ENCODE assay signal across 12 mouse cellular contexts in genomic region chr6:143162161-143162877, GRCm38 (mm10). TPM values are rescaled to one million over a fixed set of nuclear protein-coding genes. Genes with fewer than 3 reads are reported as not detected.
A peak's percentile ranks its signal among the peaks of the same experiment; 100 is the strongest.
DNase-seq lines count a peak whose midpoint lies in the region; ATAC-seq lines count a peak whose summit lies in the region.
"Had no signal": no experiment of that assay in that cellular context is flagged by ENCODE, and none has a peak within 500 bp of the region (broad histone marks: within the 10 kb centered on the region; RNA-seq: fewer than 3 reads in every experiment).

No protein-coding gene starts in this region.

- ATAC-seq in heart, embryonic 14.5 days (ENCODE audit: insufficient number of reproducible peaks, insufficient read depth, low FRiP score, low read depth) = no peak
- no peak for ATAC-seq in midbrain, embryonic 16.5 days
- no peak for ATAC-seq in midbrain, embryonic 13.5 days
- no peak for ATAC-seq in embryonic facial prominence, embryonic 11.5 days (replicated peaks; ENCODE audit: insufficient number of reproducible peaks, low FRiP score, low TSS enrichment, low read depth)
- ATAC-seq in forebrain, embryonic 15.5 days (replicated peaks) = no peak
- ATAC-seq in erythroid progenitor cell, adult 5-6 weeks (replicated peaks; ENCODE audit: low FRiP score, poor library complexity, severe bottlenecking) = no peak
- ATAC-seq: forebrain, embryonic 16.5 days had no signal

- H3K4me1 ChIP-seq in heart, embryonic 14.5 days (ENCODE audit: control insufficient read depth in 2 of 2, insufficient read depth in 2 of 2, low read length in 2 of 2) = 0 out of 4 replicates have a peak, but pooled peaks cover 0 to 3% of the 10 kb centered on the region in 2 experiments
- H3K4me1 ChIP-seq in midbrain, embryonic 16.5 days (ENCODE audit: control insufficient read depth, insufficient read depth, low read length) = peaks cover 3% of the 10 kb centered on the region; the same call in 1 of the 2 replicates
- H3K4me1 ChIP-seq in midbrain, embryonic 13.5 days (replicated peaks) = peaks cover 9% of the 10 kb centered on the region
- H3K4me1 ChIP-seq in embryonic facial prominence, embryonic 11.5 days (ENCODE audit: control insufficient read depth, insufficient read depth, low read length) = no peaks in the 10 kb centered on the region
- peaks cover 7% of the 10 kb centered on the region for H3K4me1 ChIP-seq in forebrain, embryonic 15.5 days

- H3K4me3 ChIP-seq in heart, embryonic 14.5 days (ENCODE audit: control insufficient read depth in 1 of 2, insufficient read depth in 1 of 2, low read depth in 1 of 2, low read length in 2 of 2) = no peak overlapping the region
- no peak overlapping the region for H3K4me3 ChIP-seq in midbrain, embryonic 16.5 days (ENCODE audit: low read depth, low read length)
- no peak overlapping the region for H3K4me3 ChIP-seq in midbrain, embryonic 13.5 days (replicated peaks)
- H3K4me3 ChIP-seq in embryonic facial prominence, embryonic 11.5 days (ENCODE audit: low read depth, low read length) = no peak overlapping the region
- no peak overlapping the region for H3K4me3 ChIP-seq in forebrain, embryonic 15.5 days

- intact Hi-C loops in heart, postnatal 10 days (cut with DNase I) = no loop called here

- WGBS in heart, embryonic 14.5 days = 41% methylated on average over 11 of the region's 12 CpGs
- WGBS in midbrain, embryonic 16.5 days = 52% methylated on average over 11 of the region's 12 CpGs
- 53% methylated on average over 11 of the region's 12 CpGs for WGBS in midbrain, embryonic 13.5 days
- WGBS in embryonic facial prominence, embryonic 11.5 days = 45% methylated on average over 12 of the region's 12 CpGs
- 63% methylated on average over 11 of the region's 12 CpGs for WGBS in forebrain, embryonic 15.5 days

- no peak overlapping the region for H3K9ac ChIP-seq in heart, embryonic 14.5 days (ENCODE audit: low read length)
- H3K9ac ChIP-seq in midbrain, embryonic 16.5 days (ENCODE audit: low read depth, low read length) = no peak overlapping the region
- no peak overlapping the region for H3K9ac ChIP-seq in midbrain, embryonic 13.5 days (replicated peaks)
- no peak overlapping the region for H3K9ac ChIP-seq in embryonic facial prominence, embryonic 11.5 days (replicated peaks; ENCODE audit: low read length)
- no peak overlapping the region for H3K9ac ChIP-seq in forebrain, embryonic 15.5 days (replicated peaks)

- H3K4me2 ChIP-seq in heart, embryonic 14.5 days (ENCODE audit: low read length) = peak overlapping the region; percentile 32
- H3K4me2 ChIP-seq in midbrain, embryonic 16.5 days (ENCODE audit: low read length) = peak overlapping the region; percentile 31
- H3K4me2 ChIP-seq in midbrain, embryonic 13.5 days (replicated peaks) = no peak overlapping the region
- H3K4me2 ChIP-seq in embryonic facial prominence, embryonic 11.5 days (ENCODE audit: low read depth, low read length) = no peak overlapping the region
- no peak overlapping the region for H3K4me2 ChIP-seq in forebrain, embryonic 15.5 days (replicated peaks)

- DNase-seq in heart, postnatal 10 days = no peak
- peak; percentile 38 for DNase-seq in embryonic facial prominence, embryonic 11.5 days (ENCODE audit: low spot score)
- peak; percentile 62 for DNase-seq in thymus, postnatal 25 days
- DNase-seq: B cell, adult 2 months; left cerebral cortex, postnatal 4 days; right cerebral cortex, postnatal 25 days had no signal

- H3K27me3 ChIP-seq in heart, embryonic 14.5 days (ENCODE audit: control insufficient read depth, insufficient read depth, low read length) = no peaks in the 10 kb centered on the region
- H3K27me3 ChIP-seq in midbrain, embryonic 16.5 days (ENCODE audit: control insufficient read depth, insufficient read depth, low read depth, low read length) = no peaks in the 10 kb centered on the region; the same call in 1 of the 2 replicates
- no peaks in the 10 kb centered on the region for H3K27me3 ChIP-seq in midbrain, embryonic 13.5 days
- H3K27me3 ChIP-seq in embryonic facial prominence, embryonic 11.5 days (ENCODE audit: control insufficient read depth, insufficient read depth, low read length) = no peaks in the 10 kb centered on the region
- H3K27me3 ChIP-seq in forebrain, embryonic 15.5 days = no peaks in the 10 kb centered on the region

- H3K27ac ChIP-seq in heart, embryonic 14.5 days (replicated peaks in 1 of 2; ENCODE audit: control insufficient read depth in 1 of 2, insufficient read depth in 1 of 2, low read depth in 2 of 2, low read length in 2 of 2) = no peak overlapping the region
- H3K27ac ChIP-seq in midbrain, embryonic 16.5 days (ENCODE audit: low read length) = no peak overlapping the region
- no peak overlapping the region for H3K27ac ChIP-seq in midbrain, embryonic 13.5 days
- no peak overlapping the region for H3K27ac ChIP-seq in embryonic facial prominence, embryonic 11.5 days (replicated peaks; ENCODE audit: low read depth, low read length)
- no peak overlapping the region for H3K27ac ChIP-seq in forebrain, embryonic 15.5 days (replicated peaks)

- no peaks in the 10 kb centered on the region for H3K36me3 ChIP-seq in heart, embryonic 14.5 days (ENCODE audit: control insufficient read depth, insufficient read depth, low read length)
- H3K36me3 ChIP-seq in midbrain, embryonic 16.5 days (ENCODE audit: control insufficient read depth, insufficient read depth, low read length) = no peaks in the 10 kb centered on the region
- no peaks in the 10 kb centered on the region for H3K36me3 ChIP-seq in midbrain, embryonic 13.5 days
- H3K36me3 ChIP-seq in embryonic facial prominence, embryonic 11.5 days (replicated peaks; ENCODE audit: control insufficient read depth, insufficient read depth, low read depth, low read length) = no peaks in the 10 kb centered on the region
- H3K36me3 ChIP-seq in forebrain, embryonic 15.5 days = no peaks in the 10 kb centered on the region

- no peaks in the 10 kb centered on the region for H3K9me3 ChIP-seq in heart, embryonic 14.5 days (ENCODE audit: control insufficient read depth, low read length)
- no peaks in the 10 kb centered on the region for H3K9me3 ChIP-seq in midbrain, embryonic 16.5 days (replicated peaks; ENCODE audit: control insufficient read depth, low read length, poor library complexity, severe bottlenecking)
- no peaks in the 10 kb centered on the region for H3K9me3 ChIP-seq in midbrain, embryonic 13.5 days
- no peaks in the 10 kb centered on the region for H3K9me3 ChIP-seq in embryonic facial prominence, embryonic 11.5 days (replicated peaks; ENCODE audit: control insufficient read depth, low read length)
- no peaks in the 10 kb centered on the region for H3K9me3 ChIP-seq in forebrain, embryonic 15.5 days

RNA-seq across cellular contexts. Expression of gene Etnk1, which starts 4.7 kb away (rescaled TPM):
- polyA plus RNA-seq in heart, embryonic 14.5 days (2014; fragmentation: Nextera tagmentation; extraction: Ambion mirVana) = 18.9 and 19.4 TPM in 2 replicates
- total RNA-seq in heart, postnatal 10 days (2021) = 10 to 100 TPM; 28.5 to 29.4 TPM
- 50.9 and 53.0 TPM in 2 replicates for polyA plus RNA-seq in midbrain, embryonic 16.5 days (2015; fragmentation: Nextera tagmentation; extraction: Ambion mirVana)
- 32.8 and 34.2 TPM in 2 replicates for polyA plus RNA-seq in midbrain, embryonic 13.5 days (2015; fragmentation: Nextera tagmentation; extraction: Ambion mirVana)
- polyA plus RNA-seq in embryonic facial prominence, embryonic 11.5 days (2014; fragmentation: Nextera tagmentation; extraction: Ambion mirVana) = 26.7 and 27.3 TPM in 2 replicates
- polyA plus RNA-seq in forebrain, embryonic 15.5 days (2015; fragmentation: Nextera tagmentation; extraction: Ambion mirVana) = 31.8 and 33.5 TPM in 2 replicates
- total RNA-seq in erythroid progenitor cell, adult 5-6 weeks (2015; ENCODE audit: low replicate concordance) = 37.1 and 59.1 TPM in 2 replicates
- total RNA-seq in erythroid progenitor cell, adult 5-6 weeks (2017; ENCODE audit: low replicate concordance) = 44.7 and 50.4 TPM in 2 replicates

Comparison
In these comparisons a context has a peak if more than half of its experiments do, and no peak if none do; other contexts are left out.
1. H3K4me2 ChIP-seq: peak in heart, embryonic 14.5 days (single experiment) and midbrain, embryonic 16.5 days (single experiment); none in midbrain, embryonic 13.5 days (single experiment), embryonic facial prominence, embryonic 11.5 days (single experiment) and forebrain, embryonic 15.5 days (single experiment).
2. DNase-seq: peak in embryonic facial prominence, embryonic 11.5 days (single experiment) and thymus, postnatal 25 days (single experiment); none in heart, postnatal 10 days (0 of 2).